Mouse (Mus musculus): ENCODE measurements around the gene Methig1.
"Not testable (repeated sequence)": the region's sequence is repeated elsewhere in the genome, so short reads cannot be mapped to it uniquely, and the experiment has no call there.

GRCm38 (mm10) chr15:100307438-100308096 lies 45.4 kb upstream of the Methig1 start:
- peak; percentile 27 to 64 (median 52); a peak in 5 of 6 replicates for TF ChIP-seq CTCF (IDR thresholded peaks at IDR 0.05 in 2 of 3, conservative IDR thresholded peaks at IDR 0.05 in 1 of 3; ENCODE audit: control insufficient read depth in 1 of 3, insufficient read depth in 1 of 3, low read depth in 2 of 3, low read length in 3 of 3, poor library complexity in 1 of 3, severe bottlenecking in 1 of 3)
- TF ChIP-seq SMC3 (IDR thresholded peaks at IDR 0.05; ENCODE audit: low read depth, low read length), result peak; percentile 36
- not testable (repeated sequence) for TF ChIP-seq USF2 (IDR thresholded peaks at IDR 0.05; ENCODE audit: borderline replicate concordance in 1 of 2, insufficient read depth in 1 of 2, low read depth in 1 of 2, low read length in 2 of 2); TCF12 (IDR thresholded peaks at IDR 0.05; ENCODE audit: low read depth, low read length); POLR2AphosphoS2 (IDR thresholded peaks at IDR 0.05; ENCODE audit: low read length); CHD2 (IDR thresholded peaks at IDR 0.05; ENCODE audit: low read length); POLR2A (IDR thresholded peaks at IDR 0.05; ENCODE audit: control insufficient read depth in 1 of 2, insufficient read depth in 1 of 2, low read depth in 1 of 2, low read length in 2 of 2, poor library complexity in 1 of 2); UBTF (IDR thresholded peaks at IDR 0.05; ENCODE audit: borderline replicate concordance, insufficient read depth, low read depth, low read length)
